Mouse (Mus musculus) CH12.LX (cell line): ENCODE results near the gene Gm17018. TPM values are rescaled to one million over a fixed set of nuclear protein-coding genes. Genes with fewer than 3 reads are reported as not detected.

ENCODE experiments used
- DNase-seq: peaks from one replicate; pipeline ENCODE4 v3.0.0-alpha.2; 2013; ENCODE audit errors: extremely low read depth
- H3K27ac ChIP-seq: 2 replicates; pipeline ENCODE4 v1.5.1; 2012; ENCODE audit warnings: low read depth, mild to moderate bottlenecking, control low read depth, moderate library complexity; ENCODE audit not compliant: insufficient read depth
- H3K27me3 ChIP-seq: replicated peaks from 2 replicates; pipeline ENCODE3; 2012; ENCODE audit warnings: inconsistent platforms
- H3K36me3 ChIP-seq, 2 experiments: replicated peaks in 1 of 2; 2 replicates each; pipeline versions ENCODE3 to v1.6.1; 2012; ENCODE audit warnings: inconsistent platforms in 1 of 2, low read length in 1 of 2, mild to moderate bottlenecking in 1 of 2, mixed read lengths in 1 of 2, moderate library complexity in 1 of 2; ENCODE audit not compliant: control insufficient read depth in 1 of 2, insufficient read depth in 1 of 2
- H3K4me1 ChIP-seq, 2 experiments: 2 replicates each; pipeline ENCODE4 v1.6.1; 2012; ENCODE audit warnings: inconsistent platforms in 1 of 2, moderate library complexity in 1 of 2; ENCODE audit not compliant: insufficient read depth in 2 of 2, control insufficient read depth in 1 of 2
- H3K4me2 ChIP-seq: 2 replicates; pipeline ENCODE4 v1.6.1; 2012; ENCODE audit warnings: low read depth, mild to moderate bottlenecking, control low read depth; ENCODE audit not compliant: poor library complexity, insufficient read depth, severe bottlenecking
- H3K4me3 ChIP-seq, 3 experiments: fragments of 150-350 bp in 1 of 3; sonication (generic) in 1 of 3; replicated peaks in 1 of 3; 2 replicates each; pipeline versions ENCODE3 to v1.5.1; 2011 to 2012; ENCODE audit warnings: low read depth in 2 of 3, low read length in 2 of 3, mild to moderate bottlenecking in 2 of 3, moderate library complexity in 2 of 3, control low read depth in 1 of 3, improper control_type of control experiment in 1 of 3, inconsistent platforms in 1 of 3, mixed read lengths in 1 of 3; ENCODE audit not compliant: poor library complexity in 1 of 3
- H3K79me2 ChIP-seq: replicated peaks from 2 replicates; pipeline ENCODE4 v1.6.1; 2012; ENCODE audit warnings: mild to moderate bottlenecking, moderate library complexity; ENCODE audit not compliant: control insufficient read depth, poor library complexity, insufficient read depth, severe bottlenecking; ENCODE audit errors: extremely low read depth
- H3K9ac ChIP-seq: 2 replicates; pipeline ENCODE4 v1.6.1; 2012; ENCODE audit warnings: low read depth, mild to moderate bottlenecking, control low read depth, moderate library complexity; ENCODE audit not compliant: insufficient read depth
- H3K9me3 ChIP-seq: replicated peaks from 2 replicates; pipeline ENCODE3; 2012; ENCODE audit warnings: low read length, inconsistent platforms, mixed read lengths
- E2F4 ChIP-seq: IDR thresholded peaks from 2 replicates; pipeline ENCODE4 v1.6.1; 2011; ENCODE audit warnings: low read depth, low read length, improper control_type of control experiment; ENCODE audit not compliant: insufficient replicate concordance
- ELF1 ChIP-seq: IDR thresholded peaks from 2 replicates; pipeline ENCODE4 v1.6.1; 2014; ENCODE audit warnings: low read depth, mild to moderate bottlenecking, inconsistent platforms, low read length, improper control_type of control experiment
- ETS1 ChIP-seq: conservative IDR thresholded peaks from 2 replicates; pipeline ENCODE4 v1.6.1; 2012; ENCODE audit warnings: low read depth, mild to moderate bottlenecking, inconsistent platforms, low read length, improper control_type of control experiment, moderate library complexity
- GABPA ChIP-seq: IDR thresholded peaks from 2 replicates; pipeline ENCODE4 v1.6.1; 2012; ENCODE audit warnings: low read depth, low read length, improper control_type of control experiment, inconsistent platforms; ENCODE audit not compliant: insufficient replicate concordance
- IRF4 ChIP-seq: IDR thresholded peaks from 2 replicates; pipeline ENCODE4 v1.6.1; 2014; ENCODE audit warnings: low read depth, mild to moderate bottlenecking, inconsistent platforms, low read length, improper control_type of control experiment
- JUND ChIP-seq: conservative IDR thresholded peaks from 2 replicates; pipeline ENCODE4 v1.6.1; 2011; ENCODE audit warnings: low read depth, low read length, improper control_type of control experiment
- KAT2A ChIP-seq: IDR thresholded peaks from 2 replicates; pipeline ENCODE4 v1.6.1; 2012; ENCODE audit warnings: low read length, improper control_type of control experiment, inconsistent platforms; ENCODE audit not compliant: insufficient replicate concordance
- MAZ ChIP-seq: IDR thresholded peaks from 2 replicates; pipeline ENCODE4 v1.6.1; 2012; ENCODE audit warnings: low read depth, mild to moderate bottlenecking, inconsistent platforms, low read length, improper control_type of control experiment, moderate library complexity
- MEF2A ChIP-seq: IDR thresholded peaks from 2 replicates; pipeline ENCODE4 v1.6.1; 2014; ENCODE audit warnings: low read depth, mild to moderate bottlenecking, inconsistent platforms, low read length, improper control_type of control experiment, borderline replicate concordance
- NELFE ChIP-seq: IDR thresholded peaks from 2 replicates; pipeline ENCODE4 v1.6.1; 2011; ENCODE audit warnings: low read depth, low read length, improper control_type of control experiment
- PAX5 ChIP-seq: IDR thresholded peaks from 2 replicates; pipeline ENCODE4 v1.6.1; 2012; ENCODE audit warnings: low read length, inconsistent platforms, mixed read lengths
- TCF12 ChIP-seq: IDR thresholded peaks from 2 replicates; pipeline ENCODE4 v1.6.1; 2014; ENCODE audit warnings: low read depth, mild to moderate bottlenecking, inconsistent platforms, low read length, improper control_type of control experiment
- ZKSCAN1 ChIP-seq: IDR thresholded peaks from 2 replicates; pipeline ENCODE4 v1.6.1; 2012; ENCODE audit warnings: low read depth, inconsistent platforms, low read length, improper control_type of control experiment, borderline replicate concordance
- ZMIZ1 ChIP-seq: IDR thresholded peaks from 2 replicates; pipeline ENCODE4 v1.6.1; 2012; ENCODE audit warnings: low read depth, mild to moderate bottlenecking, inconsistent platforms, low read length, improper control_type of control experiment
- ZNF384 ChIP-seq: IDR thresholded peaks from 2 replicates; pipeline ENCODE4 v1.6.1; 2012; ENCODE audit warnings: low read depth, low read length, improper control_type of control experiment, inconsistent platforms
- dilution Hi-C: fragments of 300-500 bp; cut with MboI; formaldehyde crosslinking; loops from 2 replicates; pipeline ENCODE4 v1.14.3; 2020; ENCODE audit warnings: low sequenced_read_pairs; ENCODE audit not compliant: extremely low pct_unique_long_range_greater_than_20kb, extremely low pct_ligation_motif_present
- in situ Hi-C: fragments of 300-500 bp; cut with MboI; formaldehyde crosslinking; loops from 3 replicates; pipeline ENCODE4 v1.14.3; 2019; ENCODE audit warnings: low sequenced_read_pairs, low pct_ligation_motif_present, low pct_unique_long_range_greater_than_20kb, mixed read lengths
- polyA plus RNA-seq: library from polyadenylated mRNA; unstranded; fragments of >175 nt; gene quantifications from 2 replicates; pipeline ENCODE4 v1.2.1, GENCODE M21; 2012; ENCODE audit warnings: low read depth; ENCODE audit not compliant: insufficient read length
- total RNA-seq, 2 experiments: library from RNA; depleted of rRNA; stranded (reverse); fragments of 300-350 nt in 1 of 2; fragments of >200 nt in 1 of 2; gene quantifications; 2 replicates each; pipeline ENCODE4 v1.2.3; 2012 to 2014

Gene Gm17018
- total and polyA plus RNA-seq, 3 experiments: 18.5 to 40.4 (median 34.4) TPM

DNA sequence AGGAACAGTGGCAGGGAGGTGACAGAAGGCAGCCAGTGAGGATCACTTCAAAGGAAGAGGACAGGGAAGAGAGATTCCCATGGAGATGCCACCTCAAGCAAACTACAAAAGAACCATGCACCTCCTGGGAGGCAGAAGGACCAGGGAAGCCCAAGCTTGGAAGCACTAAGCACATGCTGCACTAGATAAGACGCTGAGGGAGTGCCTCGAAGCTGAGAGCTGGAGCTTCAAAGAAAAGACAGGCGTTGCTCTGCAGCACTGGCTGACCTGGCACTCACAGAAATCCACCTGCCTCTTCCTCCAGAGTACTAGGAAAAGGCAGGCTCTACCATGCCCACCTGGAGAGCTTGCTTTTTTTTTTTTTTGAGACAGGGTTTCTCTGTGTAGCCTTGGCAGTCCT, 66.6 kb downstream of the Gm17018 start:
- no peak overlapping the region for H3K9ac ChIP-seq
- H3K79me2 ChIP-seq: no peaks in the 10 kb centered on the region
- H3K4me1 ChIP-seq: peaks cover 9 to 43% of the 10 kb centered on the region in 2 experiments
- no peak for DNase-seq
- no peak overlapping the region for H3K4me3 ChIP-seq
- no peaks in the 10 kb centered on the region for H3K9me3 ChIP-seq
- H3K27ac ChIP-seq: no peak overlapping the region
- in situ Hi-C loops (no loop called here), dilution Hi-C loops (no loop called here)
- H3K27me3 ChIP-seq: no peaks in the 10 kb centered on the region
- H3K4me2 ChIP-seq: no peak overlapping the region
- TF ChIP-seq NELFE: no peak
- no peak for TF ChIP-seq TCF12
- peaks cover 0 to 14% of the 10 kb centered on the region in 2 experiments for H3K36me3 ChIP-seq

DNA sequence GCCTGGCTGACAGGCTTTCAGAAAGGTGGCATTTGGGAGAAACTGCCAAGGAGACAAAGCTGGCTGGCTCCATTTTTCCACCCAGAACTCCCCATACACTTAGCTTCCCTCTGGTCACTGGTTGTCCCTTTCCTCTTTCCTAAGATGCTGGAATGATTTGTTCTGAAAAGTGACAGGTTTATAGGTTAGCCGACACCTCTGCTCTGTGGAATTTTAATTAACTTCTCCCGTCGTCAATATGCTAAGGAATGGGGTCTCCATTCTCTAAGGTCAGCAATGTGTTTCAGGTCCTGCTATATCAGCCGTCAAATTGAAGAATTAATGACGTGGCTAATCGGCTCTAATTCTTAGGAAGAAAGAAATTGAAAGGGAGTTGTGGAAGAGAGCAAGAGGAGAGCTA, 68.2 kb downstream of the Gm17018 start:
- dilution Hi-C loops: no loop called here
- TF ChIP-seq NELFE (no peak), ELF1 (no peak), ZMIZ1 (no peak), PAX5 (no peak), MAZ (no peak), IRF4 (no peak), GABPA (no peak), ZNF384 (no peak), ZKSCAN1 (no peak), JUND (no peak), MEF2A (no peak), KAT2A (no peak), E2F4 (no peak), ETS1 (no peak)
- no peak overlapping the region for H3K4me3 ChIP-seq

More for the DNA sequence above, 68.2 kb downstream of the Gm17018 start:
- Histone ChIP-seq H3K27ac (no peak overlapping the region), H3K4me2 (no peak overlapping the region), H3K27me3 (no peaks in the 10 kb centered on the region), H3K9ac (no peak overlapping the region), H3K4me1 (peaks cover 10 to 36% of the 10 kb centered on the region in 2 experiments), H3K79me2 (no peaks in the 10 kb centered on the region), H3K9me3 (no peaks in the 10 kb centered on the region), H3K36me3 (peaks cover 0 to 11% of the 10 kb centered on the region in 2 experiments)
- no peak for DNase-seq
- in situ Hi-C loops: no loop called here
